Mouse (Mus musculus) G1E (cell line): ENCODE results near the gene Kremen2.

Experiments used
- CTCF ChIP-seq: IDR thresholded peaks from 2 replicates; pipeline ENCODE4 v1.5.1; 2012; ENCODE audit warnings: low read depth, low read length, inconsistent platforms, mixed read lengths
- GATA1 ChIP-seq: IDR thresholded peaks from 2 replicates; pipeline ENCODE4 v1.6.1; 2012; ENCODE audit warnings: borderline replicate concordance, low read length, inconsistent platforms, mixed read lengths
- GATA2 ChIP-seq: IDR thresholded peaks from 2 replicates; pipeline ENCODE4 v1.6.1; 2012; ENCODE audit warnings: low read depth, low read length, inconsistent platforms, borderline replicate concordance
- POLR2AphosphoS5 ChIP-seq: IDR thresholded peaks from 2 replicates; pipeline ENCODE4 v1.6.1; 2012; ENCODE audit warnings: low read depth, low read length, inconsistent platforms; ENCODE audit not compliant: insufficient replicate concordance
- TAL1 ChIP-seq: conservative IDR thresholded peaks from 2 replicates; pipeline ENCODE4 v1.6.1; 2012; ENCODE audit warnings: low read depth, low read length, inconsistent platforms, mixed read lengths

GRCm38 (mm10) chr17:23777141-23777540 lies 31.5 kb upstream of the Kremen2 start:
- TF ChIP-seq CTCF, result no peak
- no peak for TF ChIP-seq GATA1
- no peak for TF ChIP-seq POLR2AphosphoS5
- TF ChIP-seq TAL1, result no peak
- no peak for TF ChIP-seq GATA2
